Mouse (Mus musculus): Measurements from ENCODE around the gene Sort1. TPM values are rescaled to one million over a fixed set of nuclear protein-coding genes. Genes with fewer than 3 reads are reported as not detected.
"Not testable (repeated sequence)": the region's sequence is repeated elsewhere in the genome, so short reads cannot be mapped to it uniquely, and the experiment has no call there.

Gene Sort1
- 10 to 100 TPM; 90.4 to 93.5 TPM for total RNA-seq (2021)

DNA sequence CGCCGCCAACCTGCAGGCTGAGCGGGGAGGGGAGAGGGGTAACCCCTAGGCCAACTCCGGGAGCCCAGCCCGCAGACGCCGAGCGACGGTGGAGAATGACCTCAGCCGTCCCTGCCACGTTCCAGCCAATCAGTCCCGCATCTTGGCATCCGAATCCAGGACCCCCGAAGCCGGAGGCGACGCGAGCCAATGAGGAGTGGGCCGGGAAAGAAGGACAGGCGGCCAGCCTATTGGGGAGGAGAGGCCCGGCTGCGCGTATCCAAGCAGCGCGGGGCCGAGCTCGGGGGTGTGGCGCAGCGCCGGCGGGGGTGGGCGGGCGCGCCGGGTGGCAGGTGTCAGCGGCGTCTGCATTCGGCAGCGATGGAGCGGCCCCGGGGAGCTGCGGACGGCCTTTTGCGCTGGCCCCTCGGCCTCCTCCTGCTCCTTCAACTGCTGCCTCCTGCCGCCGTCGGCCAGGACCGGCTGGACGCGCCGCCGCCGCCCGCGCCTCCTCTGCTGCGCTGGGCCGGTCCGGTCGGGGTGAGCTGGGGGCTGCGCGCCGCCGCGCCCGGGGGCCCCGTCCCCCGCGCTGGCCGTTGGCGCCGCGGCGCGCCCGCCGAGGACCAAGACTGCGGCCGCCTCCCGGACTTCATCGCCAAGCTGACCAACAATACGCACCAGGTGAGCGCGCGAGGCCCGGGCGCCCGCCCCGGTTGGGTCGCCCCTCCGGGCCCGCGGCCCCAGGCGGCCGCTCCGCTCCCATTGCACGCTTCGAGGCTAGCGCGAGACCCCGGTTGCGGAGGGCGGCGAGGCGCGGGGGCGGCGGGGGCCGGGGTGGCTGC is at the start of gene Sort1:
Gene Sort1 (plus strand): TSS at position 302 of the 821 bp plus-strand sequence.
- DNase-seq: peak; percentile 96
- intact Hi-C loops (cut with DNase I): loop anchor here (2.0 to 10.0 kb wide), 2 partner anchors 105 to 119 kb away; no protein-coding TSS in a partner anchor

DNA sequence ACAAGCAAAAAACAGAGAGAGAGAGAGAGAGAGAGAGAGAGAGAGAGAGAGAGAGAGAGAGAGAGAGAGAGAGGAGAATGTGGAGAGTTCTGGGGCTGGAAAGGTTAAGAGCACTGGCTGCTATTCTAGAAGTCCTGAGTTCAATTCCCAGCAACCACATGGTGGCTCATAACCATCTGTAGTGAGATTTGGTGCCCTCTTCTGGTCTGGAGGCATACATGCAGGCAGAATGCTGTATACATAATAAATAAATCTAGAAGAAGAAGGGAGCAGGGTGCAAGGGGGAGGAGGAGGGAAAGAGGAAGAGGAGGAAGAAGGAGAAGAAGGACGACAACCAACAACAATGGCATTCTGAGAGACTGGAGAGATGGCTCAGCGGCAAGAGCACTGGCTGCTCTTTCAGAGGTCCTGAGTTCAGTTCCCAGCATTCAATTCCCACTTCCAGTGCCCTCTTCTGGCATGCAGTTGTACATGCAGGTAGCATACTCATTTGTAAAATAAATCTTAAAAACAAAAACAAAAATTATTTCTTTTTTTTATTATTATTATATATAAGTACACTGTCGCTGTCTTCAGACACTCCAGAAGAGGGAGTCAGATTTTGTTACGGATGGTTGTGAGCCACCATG is 46.3 kb upstream of the Sort1 start:
- intact Hi-C loops (cut with DNase I); DNase-seq: not testable (repeated sequence)

DNA sequence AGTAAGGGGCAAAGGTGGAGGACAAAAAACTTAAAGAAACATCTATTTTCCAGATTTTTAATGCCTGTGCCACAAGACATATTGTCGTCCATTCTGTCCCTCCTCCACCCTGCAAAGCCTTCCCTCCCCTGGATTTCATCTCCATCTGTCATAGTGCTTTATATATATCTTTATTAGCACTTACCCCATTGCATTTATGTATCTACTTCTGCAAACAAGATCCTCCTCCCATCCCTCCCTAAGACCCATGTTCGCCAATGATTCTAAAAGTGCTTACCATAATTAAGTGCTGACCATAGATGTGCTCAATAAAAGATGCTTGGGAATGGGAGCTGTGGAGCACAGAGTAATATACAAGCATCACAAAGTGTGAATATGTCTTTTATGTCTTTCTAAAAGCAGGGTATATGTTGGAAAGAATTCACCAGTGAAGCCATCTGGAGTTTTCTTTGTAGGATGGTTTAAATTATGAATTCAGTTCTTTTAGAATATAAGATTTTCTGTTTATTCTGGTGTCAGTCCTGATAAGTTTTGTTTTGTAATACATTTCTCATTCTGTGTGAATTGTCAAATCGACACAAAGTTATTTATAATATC is 42.5 kb upstream of the Sort1 start:
- intact Hi-C loops (cut with DNase I): no loop called here
- no peak for DNase-seq

DNA sequence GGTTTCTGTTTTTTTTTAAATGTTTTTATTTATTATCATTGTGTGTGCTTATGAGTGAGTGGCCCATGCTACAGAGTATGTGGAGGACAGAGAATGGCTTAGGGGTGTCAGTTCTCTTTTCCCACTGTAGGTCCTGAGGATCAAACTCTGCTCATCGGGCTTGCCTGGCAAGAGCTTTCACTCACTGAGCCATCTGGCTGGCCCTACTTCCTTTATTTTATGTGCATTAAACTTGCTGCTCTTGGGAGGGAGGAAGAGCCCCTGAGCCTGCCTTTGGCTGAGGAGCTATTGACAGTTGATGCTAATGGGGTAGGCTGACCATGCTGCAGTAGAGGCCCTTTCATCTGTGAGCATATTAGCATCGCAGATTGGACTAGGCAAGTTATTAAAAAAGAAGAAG is 37.0 kb upstream of the Sort1 start:
- intact Hi-C loops (cut with DNase I): no loop called here
- no peak for DNase-seq

DNA sequence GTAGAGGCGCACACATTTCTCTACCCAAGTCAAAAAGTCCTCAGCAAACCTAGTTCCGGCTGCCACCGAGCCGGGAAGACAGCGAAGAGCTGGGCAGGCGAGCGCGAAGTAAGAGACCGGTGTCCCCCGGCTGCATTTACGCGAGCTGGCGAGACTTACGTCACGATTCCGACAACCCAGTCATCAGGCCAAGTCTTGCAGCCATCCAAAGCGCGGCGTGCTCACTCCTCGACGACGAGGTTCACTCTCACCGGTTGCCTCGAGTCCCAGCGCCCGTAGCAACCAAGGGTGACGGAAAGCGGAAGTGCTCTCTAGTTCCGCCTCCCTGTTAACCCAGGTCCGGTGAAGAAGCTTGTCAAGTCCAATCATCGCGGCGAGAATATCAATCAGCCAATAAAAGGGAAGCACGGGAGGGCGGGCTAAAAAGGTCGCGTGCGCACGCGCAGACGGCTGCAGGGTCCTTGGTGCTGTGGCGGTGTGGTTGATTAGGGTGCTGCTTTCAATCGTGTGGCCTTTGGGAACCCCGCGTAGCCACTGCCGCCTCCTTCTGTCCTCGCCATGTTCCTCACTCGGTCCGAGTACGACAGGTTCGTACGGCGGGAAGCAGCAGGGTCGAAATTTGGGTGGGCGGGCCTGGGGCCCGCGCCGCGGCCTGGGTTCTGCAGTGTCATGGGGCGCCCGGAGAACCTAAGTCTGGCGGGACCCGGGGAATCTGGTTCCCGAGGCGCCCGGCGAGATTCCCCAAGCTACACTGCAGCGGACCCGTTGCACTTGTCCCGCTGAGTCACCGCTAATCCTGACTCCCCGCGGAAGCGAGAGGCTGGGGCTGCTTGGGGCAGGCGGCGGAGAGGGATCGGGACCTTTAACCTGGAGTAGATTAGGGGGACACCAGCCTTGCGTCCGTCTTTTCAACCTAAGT is 26.9 kb upstream of the Sort1 start, which contains the start of gene Psma5:
Gene Psma5 (plus strand): TSS at position 208 of the 919 bp plus-strand sequence.
- intact Hi-C loops (cut with DNase I): no loop called here
- peak; percentile 97 for DNase-seq

DNA sequence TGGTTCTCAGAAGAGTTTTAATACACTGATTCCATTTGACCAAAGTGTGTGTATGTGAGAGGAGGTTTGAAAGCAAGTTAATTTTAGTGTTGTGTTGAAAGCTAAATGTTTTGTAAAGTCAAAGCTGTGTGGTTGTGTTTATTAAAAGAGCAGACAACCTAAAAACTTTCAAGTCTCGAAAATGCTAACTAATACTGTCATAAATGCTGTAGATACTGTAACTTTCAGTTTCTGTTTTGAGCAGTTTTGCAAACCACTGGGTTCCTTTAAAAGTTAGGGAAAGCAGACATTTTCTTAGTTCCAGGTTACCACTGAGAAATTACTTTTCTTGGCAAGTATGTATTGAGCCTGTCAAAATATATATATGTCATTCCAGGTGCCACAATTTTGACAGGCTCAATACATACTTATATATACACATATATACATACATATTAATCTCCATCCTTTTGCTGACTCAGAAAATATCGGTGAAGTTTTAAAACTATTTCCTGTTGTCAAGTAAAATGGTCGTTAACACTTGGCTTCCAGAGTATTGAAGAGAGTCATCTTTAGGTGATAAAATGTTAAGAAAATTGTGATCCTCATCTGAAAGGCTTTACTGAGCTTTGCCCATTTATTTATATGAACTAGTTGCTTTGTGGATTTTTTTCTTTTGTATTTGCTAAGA is 25.9 kb upstream of the Sort1 start:
- DNase-seq: no peak
- intact Hi-C loops (cut with DNase I): no loop called here

DNA sequence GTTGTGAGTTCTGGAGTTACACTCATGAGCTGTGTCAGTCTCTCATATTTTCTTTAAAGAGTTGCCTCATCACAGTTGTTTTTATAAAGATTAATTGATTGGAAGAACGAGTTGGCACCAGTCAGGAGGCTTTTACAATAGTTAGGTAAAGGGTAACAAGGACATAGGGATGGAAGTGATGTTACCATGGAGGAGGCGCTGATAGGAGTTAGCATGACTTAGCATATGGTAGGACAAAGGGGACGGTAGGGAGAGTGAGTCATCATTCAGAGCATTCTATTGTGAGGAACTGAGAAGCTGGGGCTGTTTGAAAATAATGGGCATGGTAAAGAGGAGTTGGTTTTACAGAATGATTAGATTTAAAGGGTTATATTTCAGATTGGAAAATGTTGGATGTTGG is 24.6 kb upstream of the Sort1 start:
- DNase-seq: no peak
- intact Hi-C loops (cut with DNase I): no loop called here

DNA sequence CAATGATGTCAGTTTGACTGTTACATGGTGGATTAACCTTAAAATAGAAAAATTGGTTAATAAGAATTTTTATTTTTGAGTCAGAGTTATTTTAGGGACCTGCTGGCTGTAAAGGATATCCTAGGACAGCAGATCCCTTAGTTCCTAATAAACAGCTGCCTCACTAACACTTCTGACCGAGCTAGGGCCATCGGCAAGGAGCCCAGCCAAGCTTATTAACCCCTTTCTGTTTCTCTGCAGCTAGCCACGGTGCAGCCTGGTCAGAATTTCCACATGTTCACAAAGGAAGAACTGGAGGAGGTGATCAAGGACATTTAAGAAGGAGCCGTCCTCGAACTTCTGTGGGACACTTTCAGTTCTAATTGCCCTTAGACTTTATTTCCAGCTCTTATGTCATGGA is 4.4 kb upstream of the Sort1 start:
- intact Hi-C loops (cut with DNase I); DNase-seq: not testable (repeated sequence)

DNA sequence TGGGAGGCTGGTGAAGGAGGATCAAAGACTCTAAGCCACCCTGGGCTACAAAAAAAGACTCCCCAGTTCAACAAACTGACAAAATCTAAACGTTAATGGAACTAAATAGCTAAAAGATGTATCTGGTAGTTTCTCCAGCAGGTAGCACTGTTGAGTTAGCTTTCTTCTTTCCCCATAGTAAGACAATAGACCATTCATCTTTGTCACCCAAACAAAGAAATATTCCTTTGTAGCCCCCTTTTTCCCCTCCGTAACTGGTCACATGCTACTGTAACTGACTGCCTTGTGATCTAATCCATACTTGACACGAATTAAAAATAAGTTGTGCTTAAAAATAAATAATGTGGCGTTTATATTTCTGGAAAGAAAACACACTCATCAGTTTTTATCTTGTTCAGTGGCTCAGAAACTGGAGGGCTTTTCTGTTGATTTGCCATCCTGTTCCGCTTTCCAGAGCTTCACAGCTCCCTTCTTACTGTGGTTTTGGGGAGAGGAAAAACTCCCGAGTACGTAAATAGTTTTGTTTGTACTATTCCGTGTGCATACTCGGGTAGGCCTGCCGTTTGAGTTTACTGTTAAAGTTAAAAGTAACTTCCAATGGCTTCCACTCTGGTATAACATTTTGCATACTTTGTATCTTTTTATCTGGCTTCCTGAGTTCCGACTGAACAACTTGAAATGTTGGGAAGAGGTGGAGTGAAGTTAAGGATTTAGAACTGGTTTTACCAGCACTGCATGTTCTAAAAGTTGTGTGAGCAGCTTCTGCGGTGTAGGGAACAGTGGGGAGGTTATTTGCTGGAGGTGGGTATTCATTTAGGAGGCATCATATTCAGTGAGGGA is 1.3 kb upstream of the Sort1 start:
- intact Hi-C loops (cut with DNase I): loop anchor here (10.0 kb wide), 1 partner anchor 118 kb away; no protein-coding TSS in a partner anchor

DNA sequence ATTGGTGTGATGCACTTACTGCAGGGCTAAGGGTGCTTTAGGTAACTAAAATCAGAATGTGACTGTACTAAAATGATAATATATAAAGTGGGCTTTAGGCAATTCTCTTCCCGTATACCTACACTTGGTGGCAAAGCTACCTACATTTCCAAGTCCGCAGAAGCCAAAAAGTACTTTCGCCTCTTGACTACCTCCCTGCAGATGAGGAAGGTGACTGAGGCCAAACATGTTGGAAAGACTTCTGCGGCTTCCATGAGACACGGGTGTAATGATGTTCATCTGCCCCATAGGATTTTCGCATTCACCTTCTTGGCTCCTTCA is 681 bp upstream of the Sort1 start:
- DNase-seq: no peak
- intact Hi-C loops (cut with DNase I): loop anchor here (10.0 kb wide), 1 partner anchor 118 kb away; no protein-coding TSS in a partner anchor

More for the DNA sequence above, 1.3 kb upstream of the Sort1 start:
- DNase-seq: no peak

DNA sequence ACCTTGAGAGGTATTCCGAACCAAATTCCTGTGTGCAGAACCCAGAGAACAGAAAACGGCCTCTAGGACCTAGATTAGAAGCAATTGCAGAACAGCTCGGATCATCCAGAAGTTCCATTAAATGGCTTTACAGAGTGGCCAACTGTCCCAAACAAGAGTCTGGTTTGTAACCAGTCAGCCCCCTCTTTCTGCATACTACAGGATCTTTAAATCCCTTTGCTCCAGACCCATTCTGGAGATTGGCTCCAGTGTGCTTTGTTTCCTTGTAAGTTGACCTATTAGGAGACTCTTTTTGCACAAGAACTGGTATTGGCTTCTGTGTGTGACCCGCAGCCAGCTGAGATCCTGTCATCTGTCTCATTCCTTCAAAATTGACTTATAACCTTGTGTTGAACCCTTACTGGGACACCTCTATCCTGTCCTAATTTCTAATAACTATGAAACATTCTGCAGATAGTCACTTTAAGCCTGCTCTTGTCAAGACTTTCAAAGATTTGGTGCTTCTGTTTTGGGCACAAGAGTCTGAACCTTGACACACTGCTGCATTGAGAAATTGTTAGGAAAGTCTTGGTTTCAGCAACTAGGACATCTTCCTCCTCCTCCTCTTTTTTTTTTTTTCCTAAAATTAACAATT is 1.3 kb downstream of the Sort1 start:
- intact Hi-C loops (cut with DNase I): loop anchor here (2.0 to 10.0 kb wide), 3 partner anchors 42 to 120 kb away; no protein-coding TSS in a partner anchor
- no peak for DNase-seq

DNA sequence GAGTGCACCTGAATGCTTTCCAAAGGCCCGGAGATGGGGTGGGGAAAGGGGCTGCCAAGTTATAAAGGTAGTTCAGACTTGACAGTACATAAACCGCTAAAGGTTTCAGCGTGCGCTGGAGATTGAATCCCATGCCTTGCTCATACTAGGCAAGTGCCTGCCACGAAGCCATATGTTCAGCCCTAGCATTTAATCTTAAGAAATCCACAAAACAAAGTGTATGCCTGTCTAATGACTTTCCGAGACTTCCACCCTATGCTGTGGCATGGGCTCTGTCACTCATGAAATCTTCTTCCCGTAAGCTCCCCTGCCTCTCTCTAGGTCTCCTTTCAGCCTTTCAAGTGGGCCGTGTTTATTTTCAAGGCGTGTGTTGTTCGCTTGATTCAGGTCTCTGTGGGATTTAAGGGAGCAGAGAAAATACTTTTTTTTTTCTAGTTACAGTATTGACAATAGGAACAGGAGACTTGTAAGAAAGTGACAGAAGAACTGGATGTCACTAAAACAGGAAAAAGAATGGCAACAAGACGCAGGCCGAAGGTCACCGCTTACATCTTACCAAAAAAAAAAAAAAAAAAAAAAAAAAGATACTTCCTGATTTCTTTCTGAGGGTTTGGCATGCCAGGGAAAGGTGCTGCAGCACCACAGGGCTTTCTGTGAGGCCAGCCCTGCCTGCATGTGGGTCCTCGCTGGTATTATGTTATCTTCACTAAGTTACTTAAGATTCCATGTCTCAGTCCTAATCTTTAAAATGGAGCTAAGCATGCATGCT is 3.0 kb downstream of the Sort1 start:
- no peak for DNase-seq
- intact Hi-C loops (cut with DNase I): loop anchor here (5.0 to 10.0 kb wide), 2 partner anchors 40 to 122 kb away; no protein-coding TSS in a partner anchor

DNA sequence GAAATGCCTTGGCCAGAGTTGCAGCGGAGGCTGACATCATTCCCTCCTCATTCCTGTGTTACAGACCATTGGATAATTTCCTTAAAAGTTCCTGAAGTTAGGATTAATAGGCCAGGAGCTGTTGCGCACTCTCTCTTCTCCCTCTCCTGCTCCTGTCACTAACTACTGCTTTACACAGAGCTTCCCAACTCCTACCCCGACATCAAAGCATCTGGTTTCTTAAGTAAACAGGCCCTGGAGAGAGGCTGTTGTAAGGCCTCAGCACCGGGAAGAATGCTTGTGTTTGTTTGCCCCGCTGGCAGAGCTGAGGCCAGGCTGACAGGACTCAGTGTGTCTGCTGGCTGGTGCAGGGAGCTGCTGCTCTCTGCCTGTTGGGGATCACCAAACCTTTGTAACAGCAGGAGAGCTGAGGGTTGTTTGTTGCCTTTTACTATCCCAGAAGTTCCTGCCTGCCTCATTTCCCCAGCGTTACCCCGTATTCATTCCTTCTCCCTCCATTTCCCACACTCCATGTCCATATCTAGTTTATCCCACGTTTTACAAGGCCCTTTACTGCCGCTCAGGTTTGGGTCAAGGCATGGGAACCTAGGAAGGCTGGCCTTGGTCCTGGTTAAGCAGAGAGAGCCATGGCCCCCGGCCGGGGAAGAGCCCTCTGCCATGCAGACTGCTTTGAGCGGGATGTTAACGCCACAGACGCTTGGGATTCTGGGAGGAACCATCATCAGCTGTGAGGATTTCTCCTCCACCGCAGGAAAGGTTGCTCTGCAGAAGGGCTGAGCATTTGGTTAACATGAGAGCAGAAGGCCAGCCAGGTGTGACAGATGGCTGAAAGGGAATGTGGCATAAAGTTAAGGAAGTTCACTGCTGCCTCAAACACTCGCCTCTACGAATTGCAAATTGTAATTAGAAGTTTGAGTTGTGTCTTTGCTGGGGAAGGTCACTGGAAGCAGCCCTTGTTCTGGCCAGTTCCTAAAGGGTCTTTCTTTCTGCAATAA is 4.2 kb downstream of the Sort1 start:
- intact Hi-C loops (cut with DNase I): loop anchor here (5.0 to 10.0 kb wide), 2 partner anchors 39 to 123 kb away; no protein-coding TSS in a partner anchor
- DNase-seq: peak; percentile 35

DNA sequence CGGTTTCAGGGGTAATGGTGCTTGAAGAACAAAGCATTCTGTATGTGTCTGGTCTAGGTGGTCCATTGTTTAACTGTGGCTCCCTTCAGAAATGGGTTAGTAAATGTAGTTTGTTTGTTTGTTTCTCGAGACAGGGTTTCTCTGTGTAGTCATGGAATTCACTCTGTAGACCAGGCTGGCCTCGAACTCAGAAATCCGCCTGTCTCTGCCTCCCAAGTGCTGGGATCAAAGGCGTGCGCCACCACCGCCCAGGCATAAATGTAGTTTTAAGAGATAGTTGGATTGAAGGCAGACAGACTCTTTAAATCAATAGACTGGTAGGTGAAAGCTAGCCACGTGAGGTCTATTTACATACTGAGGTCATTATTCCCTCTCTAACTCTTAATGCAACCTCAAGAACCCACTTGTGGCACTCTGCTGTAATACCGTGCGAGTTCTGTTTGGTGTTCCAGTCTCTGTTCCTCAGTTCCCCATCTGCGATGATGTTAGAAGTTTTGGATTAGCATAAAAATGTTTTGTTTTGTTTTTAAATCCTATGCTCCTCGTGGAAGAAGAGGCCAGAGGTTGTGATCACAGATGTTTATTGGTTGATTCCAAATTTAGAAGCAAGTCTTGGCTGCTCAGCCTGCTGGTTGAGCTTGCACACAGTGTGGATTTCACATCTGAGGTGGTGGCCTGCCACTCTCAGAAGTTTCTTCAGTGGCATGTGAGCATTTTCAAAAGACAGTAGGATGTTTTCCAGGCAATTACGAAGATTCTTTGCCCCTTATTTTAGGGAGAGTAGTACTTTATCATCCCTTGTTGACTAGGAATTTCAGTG is 5.6 kb downstream of the Sort1 start:
- intact Hi-C loops (cut with DNase I): loop anchor here (5.0 to 10.0 kb wide), 2 partner anchors 38 to 125 kb away; no protein-coding TSS in a partner anchor
- no peak for DNase-seq

DNA sequence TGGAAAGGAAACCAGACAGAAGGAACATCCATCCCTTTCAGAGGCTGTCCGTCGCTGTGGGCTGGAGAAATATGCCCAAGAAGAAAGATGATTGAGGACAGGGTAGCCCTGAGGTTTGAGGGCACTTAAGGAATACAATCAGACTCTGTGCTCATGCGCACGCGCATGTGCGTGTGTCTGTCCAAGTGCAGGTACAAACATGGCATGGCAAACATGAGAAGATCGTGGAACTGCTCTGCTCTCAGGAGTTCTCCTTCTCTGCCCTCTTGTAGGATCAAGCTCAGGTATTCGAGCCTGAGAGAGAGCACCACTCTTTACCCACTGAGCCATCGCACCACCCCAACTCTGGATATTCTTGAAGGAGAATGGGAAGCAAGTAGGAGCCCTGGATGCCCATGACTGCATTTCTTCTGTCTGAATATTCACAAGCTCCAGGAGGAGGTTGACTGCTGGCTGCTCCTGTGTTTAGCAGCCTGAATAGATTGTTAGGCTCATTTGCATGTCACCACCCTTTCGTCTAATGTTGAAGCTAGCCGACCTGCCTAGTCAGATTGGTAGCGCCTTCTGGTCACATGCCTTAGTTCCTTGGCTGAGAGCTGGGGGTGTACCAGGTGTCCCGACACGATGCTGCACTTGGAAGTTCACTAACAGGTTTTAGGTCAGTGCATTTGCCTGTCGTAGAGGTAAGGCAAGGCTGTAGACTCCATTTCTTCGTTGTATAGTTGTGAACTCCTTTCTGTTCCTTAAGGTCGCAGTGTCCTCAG is 7.3 kb downstream of the Sort1 start:
- intact Hi-C loops (cut with DNase I): no loop called here
- DNase-seq: no peak
